Mouse (Mus musculus) limb, embryonic 14.5 days (tissue): ENCODE measurements around the gene Slc9a5. TPM values are rescaled to one million over a fixed set of nuclear protein-coding genes. Genes with fewer than 3 reads are reported as not detected.

ENCODE experiments used
- ATAC-seq: fragments of 200-750 bp; cut with Nextera tagmentation; 2 replicates; pipeline ENCODE4 v1.8.0; 2017; ENCODE audit warnings: low read depth, moderate number of reproducible peaks, moderate TSS enrichment; ENCODE audit not compliant: low FRiP score
- DNase-seq: peaks from one replicate; pipeline ENCODE4 v3.0.0-alpha.2; 2015; ENCODE audit warnings: low spot score
- H3K27ac ChIP-seq: fragments of 300-500 bp; sonication (generic); replicated peaks from 2 replicates; pipeline ENCODE4 v1.5.1; 2014; ENCODE audit warnings: low read depth, mild to moderate bottlenecking, low read length, moderate library complexity, mixed read lengths
- H3K27me3 ChIP-seq: fragments of 300-500 bp; sonication (generic); 2 replicates; pipeline ENCODE4 v1.6.1; 2014; ENCODE audit warnings: low read length, mixed read lengths; ENCODE audit not compliant: control insufficient read depth, insufficient read depth
- H3K36me3 ChIP-seq: fragments of 300-500 bp; sonication (generic); 2 replicates; pipeline ENCODE4 v1.6.1; 2014; ENCODE audit warnings: mild to moderate bottlenecking, low read length, moderate library complexity, mixed read lengths; ENCODE audit not compliant: control insufficient read depth, insufficient read depth
- H3K4me1 ChIP-seq: fragments of 300-500 bp; sonication (generic); 2 replicates; pipeline ENCODE4 v1.6.1; 2014; ENCODE audit warnings: antibody characterized with exemption, low read length, mixed read lengths; ENCODE audit not compliant: control insufficient read depth, insufficient read depth
- H3K4me2 ChIP-seq: fragments of 300-500 bp; sonication (generic); replicated peaks from 2 replicates; pipeline ENCODE4 v1.6.1; 2014; ENCODE audit warnings: low read depth, mild to moderate bottlenecking, low read length, moderate library complexity; ENCODE audit not compliant: severe bottlenecking
- H3K4me3 ChIP-seq: fragments of 300-500 bp; sonication (generic); replicated peaks from 2 replicates; pipeline ENCODE4 v1.5.1; 2014; ENCODE audit warnings: low read length
- H3K9ac ChIP-seq: fragments of 300-500 bp; sonication (generic); 2 replicates; pipeline ENCODE4 v1.6.1; 2014; ENCODE audit warnings: mild to moderate bottlenecking, low read depth, low read length, moderate library complexity; ENCODE audit not compliant: severe bottlenecking
- H3K9me3 ChIP-seq: fragments of 300-500 bp; sonication (generic); 2 replicates; pipeline ENCODE4 v1.6.1; 2016; ENCODE audit warnings: low read length; ENCODE audit not compliant: control insufficient read depth
- POLR2A ChIP-seq: fragments of 200-500 bp; IDR thresholded peaks from 2 replicates; pipeline ENCODE4 v1.8.0; 2012; ENCODE audit warnings: inconsistent platforms, mild to moderate bottlenecking, moderate library complexity, borderline replicate concordance; ENCODE audit not compliant: insufficient read depth, insufficient read length; ENCODE audit errors: extremely low read depth
- WGBS: fragments of 180-500 bp; shearing (Covaris S2); extraction: QIAGEN DNeasy Blood & Tissue Kit; methylation state at CpG from one replicate; pipeline ENCODE4 v1.1.7; 2014; 5-methylcytosine and 5-hydroxymethylcytosine counted together
- polyA plus RNA-seq, 2 experiments: library from polyadenylated mRNA; depleted of rRNA in 1 of 2; stranded (reverse) in 1 of 2; unstranded in 1 of 2; fragments of >200 nt; fragmentation: Nextera tagmentation in 1 of 2; extraction: Ambion mirVana in 1 of 2; gene quantifications; 2 replicates each; pipeline versions ENCODE4 v1.2.1 to v1.2.3; 2012 to 2014

Gene Slc9a5
- polyA plus RNA-seq, 2 experiments, result 5.6 to 43.5 TPM

DNA sequence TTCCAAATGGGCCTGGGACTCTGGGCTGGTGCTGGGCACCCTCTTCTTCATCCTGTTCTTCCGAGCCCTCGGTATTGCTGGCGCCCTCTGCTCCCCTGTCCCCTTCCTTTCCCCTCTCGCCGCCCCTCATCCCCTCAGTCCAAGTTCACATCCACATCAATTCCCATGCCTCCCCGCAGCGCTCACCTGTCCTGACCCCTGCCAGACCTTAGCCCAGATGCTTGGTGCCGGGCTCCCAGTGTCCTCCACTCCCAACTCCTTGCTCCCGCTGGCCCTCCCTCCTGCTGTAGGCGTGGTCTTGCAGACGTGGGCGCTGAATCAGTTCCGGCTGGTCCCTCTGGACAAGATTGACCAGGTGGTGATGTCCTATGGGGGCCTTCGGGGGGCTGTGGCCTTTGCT is 8.0 kb downstream of the Slc9a5 start:
- no peak for ATAC-seq
- H3K4me3 ChIP-seq, result no peak overlapping the region
- no peaks in the 10 kb centered on the region for H3K9me3 ChIP-seq
- H3K27me3 ChIP-seq, result no peaks in the 10 kb centered on the region
- no peak overlapping the region for H3K9ac ChIP-seq
- DNase-seq, result no peak
- peaks cover 5% of the 10 kb centered on the region; the same call in 1 of the 2 replicates for H3K4me1 ChIP-seq
- no peak overlapping the region for H3K4me2 ChIP-seq
- no peak for TF ChIP-seq POLR2A
- 91% methylated on average over 14 of the region's 14 CpGs for WGBS
- H3K36me3 ChIP-seq, result peaks cover 41% of the 10 kb centered on the region
- no peak overlapping the region for H3K27ac ChIP-seq

DNA sequence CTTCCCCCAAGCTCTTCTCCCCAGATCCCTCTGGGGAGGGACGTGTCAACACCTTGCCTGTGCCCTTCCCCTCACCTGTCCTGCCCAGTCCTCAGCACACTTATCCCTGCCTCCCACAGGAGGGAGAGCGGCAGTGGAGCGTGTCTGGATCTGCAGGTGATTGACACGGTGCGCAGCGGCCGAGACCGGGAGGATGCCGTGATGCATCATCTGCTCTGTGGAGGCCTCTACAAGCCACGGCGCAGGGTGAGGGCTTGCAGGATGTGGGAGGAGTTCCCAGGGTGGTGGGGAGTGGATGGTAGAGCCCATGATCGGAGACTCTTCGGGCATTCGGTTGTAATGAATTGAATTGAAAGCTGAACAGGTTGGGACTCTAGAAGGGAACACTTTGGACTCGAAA is 10.6 kb downstream of the Slc9a5 start:
- H3K36me3 ChIP-seq, result peaks cover 37% of the 10 kb centered on the region
- DNase-seq, result no peak
- H3K4me3 ChIP-seq, result no peak overlapping the region
- WGBS, result 75% methylated on average over 15 of the region's 15 CpGs
- no peak overlapping the region for H3K9ac ChIP-seq
- no peak overlapping the region for H3K4me2 ChIP-seq
- H3K27ac ChIP-seq, result no peak overlapping the region
- H3K27me3 ChIP-seq, result no peaks in the 10 kb centered on the region
- TF ChIP-seq POLR2A, result no peak
- no peaks in the 10 kb centered on the region; the same call in 1 of the 2 replicates for H3K4me1 ChIP-seq
- ATAC-seq, result no peak
- no peaks in the 10 kb centered on the region for H3K9me3 ChIP-seq

DNA sequence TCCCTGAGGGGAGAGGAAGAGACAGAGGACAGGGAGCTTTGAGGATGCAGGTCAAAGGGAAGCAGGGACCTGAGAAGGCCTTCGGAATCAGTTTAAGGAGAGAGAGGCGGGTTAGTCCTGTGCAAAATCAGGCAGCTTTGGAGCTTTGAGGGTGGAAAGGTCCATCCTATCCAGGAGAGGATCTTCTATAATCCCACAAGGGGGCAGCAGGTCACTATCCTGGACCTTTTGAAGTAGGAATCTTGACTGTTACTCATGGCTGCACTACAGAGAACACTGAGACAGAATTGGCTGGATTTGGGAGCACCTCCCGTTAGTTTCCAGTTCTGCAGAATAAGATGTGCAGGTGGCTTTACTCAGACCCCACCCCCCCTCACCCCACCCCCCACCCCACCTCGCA is 11.0 kb downstream of the Slc9a5 start:
- H3K36me3 ChIP-seq, result peaks cover 42% of the 10 kb centered on the region
- no peak overlapping the region for H3K9ac ChIP-seq
- H3K4me3 ChIP-seq, result no peak overlapping the region
- H3K27ac ChIP-seq, result no peak overlapping the region
- no peaks in the 10 kb centered on the region for H3K9me3 ChIP-seq
- H3K4me1 ChIP-seq, result no peaks in the 10 kb centered on the region
- ATAC-seq (no peak), DNase-seq (peak; percentile 71)
- WGBS, result 36% methylated on average over 4 of the region's 4 CpGs
- H3K4me2 ChIP-seq, result no peak overlapping the region
- no peak for TF ChIP-seq POLR2A
- H3K27me3 ChIP-seq, result no peaks in the 10 kb centered on the region

DNA sequence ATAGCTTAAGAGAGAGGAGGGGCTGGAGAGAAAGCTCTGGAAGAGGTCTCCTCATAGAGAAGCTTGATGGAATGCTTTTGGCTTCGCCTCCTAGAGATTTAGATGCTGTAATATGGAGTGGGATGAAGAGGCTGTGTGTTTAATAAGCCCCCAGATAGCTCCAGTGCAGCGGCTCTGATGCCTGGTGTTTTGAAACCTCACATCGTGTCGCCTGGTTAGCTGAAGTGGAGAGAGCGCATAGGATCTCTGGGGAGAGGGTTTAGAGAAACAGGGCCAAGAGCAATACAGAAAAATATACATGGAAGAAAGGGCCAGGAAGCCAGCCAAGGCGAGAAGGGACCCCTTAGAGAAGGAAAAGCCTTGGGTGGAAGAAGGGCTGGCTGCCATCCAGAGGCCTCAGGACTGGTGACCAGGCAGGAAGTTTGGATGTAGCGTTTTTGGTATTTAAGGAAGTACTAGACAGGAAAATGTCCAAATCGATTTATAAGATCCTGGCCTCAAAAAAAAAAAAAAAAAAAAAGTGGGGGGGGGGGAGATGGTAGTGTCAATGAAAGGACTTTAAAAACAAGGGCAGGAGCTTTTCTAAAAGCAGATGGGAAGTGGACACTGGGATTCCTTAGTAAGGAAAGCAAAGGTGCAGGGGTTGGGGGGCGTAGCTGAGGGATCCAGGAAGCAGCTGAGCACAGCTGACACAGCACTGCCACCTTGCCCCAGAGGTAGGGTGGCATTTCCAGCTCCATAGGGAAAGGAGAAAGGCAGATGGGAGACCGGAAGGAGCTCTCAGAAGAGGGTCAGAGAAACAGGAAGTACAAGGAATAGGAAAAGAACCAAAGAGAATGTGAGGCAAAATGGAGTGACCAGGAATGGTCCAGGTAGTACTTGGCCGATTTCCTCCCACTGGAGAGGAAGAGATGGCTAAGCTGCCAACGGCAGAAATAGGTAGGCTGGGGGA is 13.4 kb downstream of the Slc9a5 start:
- no peak overlapping the region for H3K4me2 ChIP-seq
- DNase-seq, result peak; percentile 60
- H3K4me1 ChIP-seq, result no peaks in the 10 kb centered on the region
- H3K9ac ChIP-seq, result no peak overlapping the region
- TF ChIP-seq POLR2A, result no peak
- peak; percentile 58 for ATAC-seq
- no peak overlapping the region for H3K27ac ChIP-seq
- no peaks in the 10 kb centered on the region for H3K9me3 ChIP-seq
- H3K36me3 ChIP-seq, result peaks cover 28% of the 10 kb centered on the region
- WGBS, result 62% methylated on average over 12 of the region's 12 CpGs
- no peak overlapping the region for H3K4me3 ChIP-seq
- no peaks in the 10 kb centered on the region for H3K27me3 ChIP-seq

DNA sequence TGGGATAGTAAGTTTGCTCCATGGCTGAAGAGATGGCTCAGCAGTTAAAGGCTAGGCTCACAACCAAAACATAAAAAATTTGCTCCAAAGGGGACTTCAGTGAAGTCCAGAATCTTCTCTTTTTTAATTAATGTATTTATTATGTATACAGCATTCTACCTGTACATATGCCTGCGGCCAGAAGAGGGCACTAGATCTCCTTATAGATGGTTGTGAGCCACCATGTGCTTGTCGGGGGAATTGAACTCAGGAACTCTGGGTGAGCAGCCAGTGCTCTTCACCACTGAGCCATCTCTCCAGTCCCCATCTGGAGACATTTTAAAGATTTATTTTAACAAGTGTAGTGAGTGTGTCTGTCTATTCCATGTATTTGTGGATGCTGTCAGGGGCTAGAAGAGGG is 18.5 kb downstream of the Slc9a5 start:
- peaks cover 19% of the 10 kb centered on the region; the same call in 1 of the 2 replicates for H3K36me3 ChIP-seq
- no peak overlapping the region for H3K27ac ChIP-seq
- no peaks in the 10 kb centered on the region for H3K9me3 ChIP-seq
- ATAC-seq (no peak), DNase-seq (no peak)
- 69% methylated on average over 2 of the region's 2 CpGs for WGBS
- H3K4me1 ChIP-seq, result no peaks in the 10 kb centered on the region
- no peak overlapping the region for H3K4me3 ChIP-seq
- no peak overlapping the region for H3K9ac ChIP-seq
- no peaks in the 10 kb centered on the region for H3K27me3 ChIP-seq
- TF ChIP-seq POLR2A, result no peak
- no peak overlapping the region for H3K4me2 ChIP-seq
